Mouse (Mus musculus) layer of hippocampus, adult 2 months (tissue): ENCODE data around the gene Ubn1. TPM values are rescaled to one million over a fixed set of nuclear protein-coding genes. Genes with fewer than 3 reads are reported as not detected.
A peak's percentile ranks its signal among the peaks of the same experiment; 100 is the strongest.

Experiments
- DNase-seq, 2 experiments: peaks; one replicate each; pipeline ENCODE4 v3.0.0; 2022; ENCODE audit warnings: low spot score in 2 of 2
- H3K27ac ChIP-seq: fragments of 200-600 bp; 2 replicates; pipeline ENCODE4 v1.8.1; 2022
- H3K4me3 ChIP-seq: fragments of 200-600 bp; 2 replicates; pipeline ENCODE4 v1.8.1; 2022; ENCODE audit warnings: mild to moderate bottlenecking
- CTCF ChIP-seq: fragments of 200-600 bp; conservative IDR thresholded peaks from 2 replicates; pipeline ENCODE4 v1.8.1; 2022; ENCODE audit warnings: antibody characterized with exemption, mild to moderate bottlenecking, moderate library complexity
- total RNA-seq, 2 experiments: library from RNA; stranded (reverse); gene quantifications; 2 replicates each; pipeline ENCODE4 v1.2.3; 2021

Ubn1 gene
- total RNA-seq, 2 experiments from 2014 or later: 43.6 to 44.2 TPM

DNA sequence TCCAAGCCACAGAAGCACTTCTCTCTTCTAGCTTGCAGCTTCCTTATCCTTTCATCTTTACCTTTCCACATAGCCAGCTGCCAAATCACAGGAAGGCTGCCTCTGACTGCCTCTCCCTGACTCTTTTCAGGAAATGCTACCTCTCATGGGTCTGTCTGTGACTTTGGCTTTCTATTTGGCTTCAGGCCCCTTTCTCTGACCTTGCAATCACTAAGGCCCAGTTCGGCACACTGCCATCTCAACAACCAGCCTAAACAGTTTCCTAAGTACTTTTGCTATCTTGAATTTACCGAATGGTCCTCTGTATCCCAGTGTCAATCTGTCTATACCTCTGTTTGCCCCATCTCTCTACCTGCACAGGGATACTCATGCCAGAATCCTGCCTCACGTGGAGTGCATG, 14.3 kb upstream of the Ubn1 start:
- no peak for DNase-seq
- Histone ChIP-seq H3K4me3 (no peak overlapping the region), H3K27ac (no peak overlapping the region)
- no peak for TF ChIP-seq CTCF

GRCm38 (mm10) chr16:5036649-5037234, 13.1 kb upstream of the Ubn1 start:
- no peak for TF ChIP-seq CTCF
- DNase-seq: peak in 1 of 2 experiments; percentile 23
- H3K27ac ChIP-seq: peak overlapping the region; percentile 23; the same call in 1 of the 2 replicates
- H3K4me3 ChIP-seq: no peak overlapping the region

DNA sequence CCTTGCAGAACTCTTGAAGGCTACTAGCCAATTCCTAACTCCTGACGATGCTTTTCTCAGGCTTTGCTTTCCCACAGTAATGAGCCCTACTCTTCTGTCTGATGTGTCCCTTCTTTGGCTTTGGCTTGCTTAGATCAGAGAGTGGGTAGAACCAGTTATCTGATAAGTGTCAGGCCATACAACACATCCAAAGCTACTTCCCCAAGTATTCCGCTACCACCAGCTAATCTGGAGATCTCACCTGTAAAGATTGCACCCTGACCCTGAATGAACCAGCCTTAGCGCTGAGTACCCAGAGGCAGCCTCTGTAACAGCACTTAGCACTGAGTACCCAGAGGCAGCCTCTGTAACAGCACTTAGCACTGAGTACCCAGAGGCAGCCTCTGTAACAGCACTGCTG, 4.5 kb upstream of the Ubn1 start:
- TF ChIP-seq CTCF: no peak
- no peak overlapping the region for H3K4me3 ChIP-seq
- DNase-seq: no peak
- H3K27ac ChIP-seq: no peak overlapping the region

DNA sequence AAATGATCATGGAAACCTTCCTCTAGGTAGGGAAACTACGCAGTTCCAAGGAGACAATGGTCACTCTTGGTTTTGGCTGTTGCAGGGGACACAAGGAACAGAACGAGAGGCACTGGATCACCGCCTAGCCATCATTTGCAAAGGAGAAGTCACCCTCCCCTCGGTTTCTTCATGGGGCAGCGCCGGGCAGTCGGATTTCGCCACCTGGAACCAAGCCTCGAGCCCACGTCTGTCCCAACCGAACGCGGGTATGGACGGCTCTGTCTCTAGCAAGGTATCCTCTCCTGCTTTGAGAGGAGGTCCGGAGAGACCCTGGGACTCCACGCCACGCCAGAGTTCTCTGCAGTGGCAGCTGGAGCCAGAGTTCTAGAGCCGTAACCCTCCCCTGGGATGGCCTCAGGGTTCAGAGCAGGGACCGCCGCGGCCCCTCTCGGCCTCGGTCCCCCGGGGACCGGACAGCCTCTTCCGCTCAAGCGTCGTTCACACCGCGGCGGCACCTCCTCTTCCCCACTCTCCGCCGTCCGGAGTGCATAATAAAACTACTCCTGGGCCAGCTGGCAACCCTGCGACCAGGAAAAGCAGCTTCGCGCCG, 579 bp upstream of the Ubn1 start:
- H3K27ac ChIP-seq: peak overlapping the region; percentile 94
- DNase-seq: peak in 1 of 2 experiments; percentile 21
- peak overlapping the region; percentile 82 for H3K4me3 ChIP-seq
- TF ChIP-seq CTCF: no peak

DNA sequence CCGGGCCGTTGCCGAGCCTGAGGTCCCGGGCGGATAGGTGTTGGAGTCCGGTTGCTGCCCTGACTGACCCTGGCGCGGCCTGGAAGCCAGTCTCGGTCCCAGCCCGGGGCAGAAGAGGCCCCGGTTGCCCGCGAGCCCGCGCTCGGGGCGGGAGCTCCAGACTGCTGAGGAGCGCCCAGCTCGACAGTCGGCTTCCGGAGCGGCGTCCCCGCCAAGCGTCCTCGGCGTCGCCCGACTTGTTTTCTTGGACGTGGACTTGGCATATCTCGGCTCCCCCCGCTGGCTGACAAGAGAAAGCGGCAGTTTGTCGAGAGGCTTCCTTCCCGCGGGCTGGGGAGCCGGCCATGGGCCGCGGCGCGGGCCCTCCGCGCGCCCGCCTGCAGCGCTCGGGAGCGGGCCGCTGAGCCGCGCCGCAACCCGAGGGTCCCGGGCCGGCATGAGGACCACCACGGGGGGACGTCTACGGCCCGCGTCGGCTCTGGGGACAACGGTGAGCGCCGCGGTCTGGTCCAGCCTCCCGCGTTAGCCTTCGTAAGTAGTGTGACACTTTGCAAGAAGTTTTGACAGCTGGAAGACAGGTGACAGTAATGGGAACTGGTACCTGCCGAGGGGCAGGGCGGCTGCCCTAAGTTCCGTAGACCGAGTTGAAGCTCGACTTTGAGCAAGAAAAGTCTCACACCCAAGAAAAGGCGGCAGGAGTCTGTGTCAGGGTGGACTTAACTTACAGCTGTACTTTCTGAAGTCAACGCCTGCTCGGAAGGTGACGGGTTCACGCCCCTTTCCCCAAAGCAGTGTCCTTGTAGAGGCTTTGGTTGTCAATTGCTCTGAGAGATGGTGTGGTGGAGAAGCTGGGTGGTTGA, 624 bp downstream of the Ubn1 start:
- Histone ChIP-seq H3K27ac (peak overlapping the region; percentile 97), H3K4me3 (peak overlapping the region; percentile 82)
- TF ChIP-seq CTCF: 0 out of 2 replicates have a peak, but pooled peaks have one; percentile 25
- peak; percentile 56 to 60 for DNase-seq

GRCm38 (mm10) chr16:5058114-5058513, 8.3 kb downstream of the Ubn1 start:
- DNase-seq: no peak
- H3K27ac ChIP-seq: no peak overlapping the region

GRCm38 (mm10) chr16:5063472-5063871, 13.6 kb downstream of the Ubn1 start:
- no peak overlapping the region for H3K4me3 ChIP-seq
- H3K27ac ChIP-seq: no peak overlapping the region
- no peak for TF ChIP-seq CTCF
- DNase-seq: no peak

More at GRCm38 (mm10) chr16:5058114-5058513, 8.3 kb downstream of the Ubn1 start:
- TF ChIP-seq CTCF: peak; percentile 70
- no peak overlapping the region for H3K4me3 ChIP-seq

- peak overlapping the region; percentile 75 for H3K27ac ChIP-seq
- peak; percentile 25; the same call in 1 of the 2 replicates for TF ChIP-seq CTCF
- H3K4me3 ChIP-seq: no peak overlapping the region
- peak; percentile 51 to 71 for DNase-seq
Measured at GRCm38 (mm10) chr16:5070321-5070720, 20.5 kb downstream of the Ubn1 start.

- Histone ChIP-seq H3K4me3 (no peak overlapping the region), H3K27ac (no peak overlapping the region)
- TF ChIP-seq CTCF: no peak
- no peak for DNase-seq
Measured at GRCm38 (mm10) chr16:5071974-5072373, 22.1 kb downstream of the Ubn1 start.

DNA sequence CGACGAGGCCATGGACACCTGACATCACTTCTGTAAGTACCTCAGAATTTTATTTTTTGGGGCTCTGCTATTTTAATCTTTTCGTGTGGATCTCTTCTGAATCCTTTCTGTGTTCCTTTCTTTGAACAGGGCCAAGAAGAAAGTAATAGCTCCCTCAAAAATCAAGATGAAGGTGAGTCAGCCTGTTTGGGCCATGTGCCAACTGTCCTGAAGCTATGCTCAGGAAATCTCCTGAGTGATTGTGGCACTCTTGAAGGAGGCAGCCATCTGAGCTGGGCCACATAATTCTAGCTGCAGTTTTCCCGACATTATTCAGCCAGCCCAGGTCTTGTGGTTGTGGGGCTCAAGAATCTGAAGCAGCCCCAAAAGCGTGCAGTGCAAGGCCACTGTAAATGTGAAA, 24.5 kb downstream of the Ubn1 start:
- H3K27ac ChIP-seq: no peak overlapping the region
- no peak overlapping the region for H3K4me3 ChIP-seq
- no peak for DNase-seq
- TF ChIP-seq CTCF: no peak

DNA sequence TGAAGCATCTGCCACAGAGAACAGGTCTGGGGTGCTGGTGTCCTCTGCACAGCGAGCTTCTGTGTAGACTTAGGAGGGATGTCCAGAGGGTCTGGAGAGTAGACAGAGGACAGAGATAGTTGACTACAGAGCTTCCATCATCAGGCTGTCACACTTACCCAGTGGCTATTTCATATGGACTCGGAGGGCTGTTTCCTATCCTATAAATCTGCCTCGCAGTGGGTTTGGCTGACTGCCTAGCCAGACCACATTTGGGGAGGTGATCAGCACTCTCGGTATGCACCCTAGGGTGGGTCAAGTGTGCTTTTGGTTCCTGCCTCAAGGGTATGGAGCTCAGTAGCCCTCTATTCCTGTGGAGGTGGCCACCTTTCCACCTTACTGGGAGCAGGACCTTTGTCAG, 35.3 kb downstream of the Ubn1 start:
- no peak overlapping the region for H3K4me3 ChIP-seq
- no peak for DNase-seq
- H3K27ac ChIP-seq: no peak overlapping the region
- TF ChIP-seq CTCF: no peak

DNA sequence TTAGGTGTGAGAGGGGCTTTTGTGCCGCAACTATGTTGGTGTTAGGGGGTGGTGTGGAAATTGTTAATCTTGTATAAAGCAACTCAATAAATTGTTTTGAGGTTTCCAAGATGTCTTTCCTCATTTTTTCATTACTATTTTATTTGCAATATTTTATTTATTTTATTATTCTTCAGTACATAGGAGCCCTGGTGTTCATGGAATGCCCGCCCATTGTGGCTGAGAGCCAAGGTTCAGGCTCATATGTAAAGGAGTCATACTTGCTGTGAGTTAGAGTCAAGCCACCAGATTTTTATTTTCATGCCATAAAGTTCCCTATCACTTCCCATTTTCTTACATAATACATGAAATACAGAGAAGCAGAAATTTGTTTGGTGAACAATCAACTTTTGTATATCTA, 36.3 kb downstream of the Ubn1 start:
- TF ChIP-seq CTCF: no peak
- DNase-seq: no peak
- Histone ChIP-seq H3K27ac (no peak overlapping the region), H3K4me3 (no peak overlapping the region)

DNA sequence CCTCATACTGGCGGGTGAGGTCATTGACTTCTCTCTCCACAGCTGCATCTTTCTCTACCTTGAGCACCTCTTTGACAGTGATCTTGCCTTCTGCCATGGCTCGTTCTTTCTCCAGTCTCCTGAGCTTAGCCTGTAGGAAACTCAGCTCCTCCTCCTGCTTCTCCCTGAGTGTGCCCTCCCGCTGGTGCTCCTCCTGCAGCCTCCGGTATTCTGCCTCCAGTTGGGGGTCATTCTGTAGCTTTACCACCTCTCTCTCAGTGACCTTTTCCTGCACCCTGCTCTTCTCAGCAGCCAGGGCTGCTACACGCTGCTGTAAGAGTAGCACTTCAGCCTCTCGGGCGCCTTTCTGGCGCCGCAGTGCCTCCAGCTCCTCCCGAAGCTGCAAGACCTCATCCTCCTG, 39.2 kb downstream of the Ubn1 start:
- TF ChIP-seq CTCF: no peak
- H3K27ac ChIP-seq: no peak overlapping the region
- H3K4me3 ChIP-seq: no peak overlapping the region
- DNase-seq: no peak
